Mouse (Mus musculus) megakaryocyte, adult 5-6 weeks (primary cell): ENCODE measurements around the gene Rai1. TPM values are rescaled to one million over a fixed set of nuclear protein-coding genes. Genes with fewer than 3 reads are reported as not detected.

Source experiments
- ATAC-seq: 2 replicates; pipeline ENCODE4 v1.8.0; 2016; ENCODE audit warnings: mild to moderate bottlenecking, inconsistent platforms; ENCODE audit not compliant: poor library complexity, severe bottlenecking
- total RNA-seq, 2 experiments: library from RNA; stranded (forward) in 1 of 2; stranded (reverse) in 1 of 2; fragments of 153-499, 151-499 nt in 1 of 2; fragments of 221-1000, 200-1000 nt in 1 of 2; gene quantifications; 2 replicates each; pipeline versions ENCODE4 v1.2.3 to v1.2.4; 2015 to 2017

Gene Rai1
- total RNA-seq, 2 experiments from 2014 or later, result 7.8 to 13.9 TPM

DNA sequence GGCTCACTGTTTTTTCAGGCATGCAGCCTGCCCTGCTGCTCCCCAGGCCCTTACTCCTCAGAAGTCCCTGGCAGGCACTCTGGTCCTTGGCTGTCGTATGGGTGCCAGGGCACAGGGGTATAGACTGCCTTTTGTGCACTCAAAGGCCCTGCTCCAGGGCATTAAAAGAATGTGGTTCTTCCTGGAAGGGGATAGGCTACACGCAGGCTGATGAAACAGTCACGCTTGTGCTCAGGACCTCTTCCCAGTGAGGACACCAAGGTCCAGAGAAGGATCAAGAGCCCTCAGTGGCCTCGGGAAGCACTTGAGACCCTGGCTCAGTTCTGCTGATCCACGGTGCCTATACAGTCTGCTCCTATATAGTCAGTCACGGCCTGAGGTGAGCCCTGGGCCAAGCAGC is 108.5 kb downstream of the Rai1 start:
- ATAC-seq, result no peak

DNA sequence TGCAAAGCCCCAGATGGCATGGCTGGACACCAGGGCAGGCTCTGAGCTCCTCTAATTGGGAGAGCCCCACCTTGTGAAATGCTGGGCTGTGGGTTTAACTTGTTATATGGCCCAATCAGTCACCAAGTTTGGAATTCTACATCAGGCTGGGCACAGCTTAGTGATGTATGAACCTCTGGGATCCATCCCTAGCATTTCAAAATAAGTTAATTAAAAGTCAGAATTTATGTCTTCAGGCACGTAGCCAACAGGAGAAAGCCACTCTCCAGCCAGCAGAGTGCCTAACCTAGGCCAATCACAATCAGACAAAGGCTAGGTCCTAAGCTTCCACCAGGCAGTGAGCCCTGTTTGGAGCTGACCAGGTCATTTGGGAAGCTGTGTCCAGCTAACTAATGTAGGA is 111.9 kb downstream of the Rai1 start:
- ATAC-seq, result no peak

DNA sequence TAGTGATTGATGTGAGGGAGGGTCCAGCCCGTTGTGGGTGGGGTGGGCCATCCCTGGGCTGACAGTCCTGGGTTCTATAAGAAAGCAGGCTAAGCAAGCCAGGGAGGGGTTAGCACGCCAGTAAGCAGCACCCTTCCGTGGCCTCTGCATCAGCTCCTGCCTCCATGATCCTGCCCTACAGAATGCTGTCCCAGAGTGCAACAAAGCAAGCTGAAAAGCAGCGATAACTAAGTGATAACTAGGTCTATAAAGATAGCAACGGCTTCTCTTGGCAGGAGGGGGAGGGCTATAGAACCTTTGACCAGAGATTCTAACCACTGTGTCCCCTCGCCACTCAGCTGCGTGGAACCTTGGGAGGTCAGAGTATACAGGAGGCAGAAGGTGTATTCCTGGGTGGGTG is 112.7 kb downstream of the Rai1 start:
- ATAC-seq, result no peak

DNA sequence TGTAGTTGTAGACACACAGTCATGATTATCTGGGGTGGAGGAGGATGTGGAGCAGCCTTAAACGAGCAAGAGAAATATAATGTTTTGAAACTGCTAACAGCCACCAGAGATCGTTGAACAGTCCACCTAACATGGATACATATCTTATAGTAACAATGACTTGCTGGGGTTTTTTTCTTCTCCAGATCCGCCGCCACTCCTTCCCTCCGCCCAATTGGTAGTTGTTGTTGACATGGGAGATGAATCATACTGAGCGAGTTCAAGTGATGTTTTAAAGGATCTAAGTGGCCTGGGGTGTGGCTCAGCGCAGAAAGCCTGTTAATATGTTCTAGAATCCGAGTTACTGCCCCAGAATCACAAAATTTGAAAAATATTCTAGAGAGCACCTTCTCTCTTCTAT is 114.8 kb downstream of the Rai1 start:
- ATAC-seq, result no peak

DNA sequence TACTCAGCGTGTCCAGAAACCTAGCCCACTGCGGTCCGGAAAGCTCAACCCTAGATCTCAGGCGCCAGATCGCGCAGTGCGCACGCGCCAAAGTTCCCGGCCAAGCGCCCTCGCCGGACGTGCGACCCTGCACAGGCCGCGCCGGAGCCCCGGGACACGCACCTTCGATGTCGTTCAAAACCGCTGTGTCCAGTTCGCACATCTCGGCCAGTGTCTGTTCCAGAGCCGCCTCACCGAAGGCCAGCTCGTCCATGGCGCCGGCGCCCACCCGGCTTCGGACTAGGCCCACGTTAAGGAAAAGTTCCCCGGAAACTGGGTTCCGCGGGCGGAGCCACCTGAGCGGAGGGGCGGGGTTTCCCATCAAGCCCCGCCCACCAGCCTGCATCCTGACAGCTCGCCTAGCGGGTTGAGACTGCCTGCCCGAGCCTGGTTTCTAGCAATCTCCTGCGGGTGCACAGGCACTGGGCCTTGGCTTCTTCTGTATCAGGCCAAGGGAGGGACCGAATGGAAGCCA is 115.5 kb downstream of the Rai1 start:
- ATAC-seq, result peak; percentile 79

DNA sequence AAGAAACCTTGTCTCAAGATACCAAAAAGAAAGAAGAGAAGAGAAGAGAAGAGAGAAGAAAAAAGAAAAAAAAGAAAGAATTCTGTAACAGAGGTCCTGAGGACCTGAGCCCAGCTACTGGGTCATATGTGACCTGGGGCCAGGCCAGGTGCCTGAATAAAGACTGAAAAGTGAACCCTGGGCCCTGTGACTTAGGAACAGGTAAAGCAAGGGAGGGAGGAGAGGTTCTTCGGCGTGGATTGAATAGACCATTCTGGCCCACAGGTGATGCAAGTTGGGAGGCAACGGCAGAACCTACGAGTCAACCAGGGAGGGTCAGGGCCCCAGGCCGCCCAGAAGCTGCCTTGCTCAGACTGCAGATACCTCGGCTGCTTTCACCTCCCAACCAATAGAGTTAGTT is 116.6 kb downstream of the Rai1 start:
- no peak for ATAC-seq

DNA sequence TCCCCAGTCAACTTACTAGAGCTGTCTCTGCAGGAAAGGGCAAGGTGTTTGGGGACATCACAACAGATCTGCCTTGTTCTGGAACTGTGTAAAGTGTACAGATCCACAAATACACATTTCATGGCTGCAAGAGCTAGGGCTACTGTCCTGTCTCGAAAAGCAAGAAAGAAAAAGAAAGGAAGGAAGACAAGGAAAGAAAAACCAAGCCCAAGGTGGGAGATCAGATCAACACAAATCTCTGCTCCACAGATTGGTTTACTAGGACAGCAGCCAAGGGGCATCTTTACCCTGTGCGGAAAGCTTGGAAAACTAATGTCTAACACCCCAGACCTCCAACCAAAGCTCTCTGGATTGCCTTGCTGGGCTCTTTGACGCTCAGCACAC is 117.3 kb downstream of the Rai1 start:
- no peak for ATAC-seq

DNA sequence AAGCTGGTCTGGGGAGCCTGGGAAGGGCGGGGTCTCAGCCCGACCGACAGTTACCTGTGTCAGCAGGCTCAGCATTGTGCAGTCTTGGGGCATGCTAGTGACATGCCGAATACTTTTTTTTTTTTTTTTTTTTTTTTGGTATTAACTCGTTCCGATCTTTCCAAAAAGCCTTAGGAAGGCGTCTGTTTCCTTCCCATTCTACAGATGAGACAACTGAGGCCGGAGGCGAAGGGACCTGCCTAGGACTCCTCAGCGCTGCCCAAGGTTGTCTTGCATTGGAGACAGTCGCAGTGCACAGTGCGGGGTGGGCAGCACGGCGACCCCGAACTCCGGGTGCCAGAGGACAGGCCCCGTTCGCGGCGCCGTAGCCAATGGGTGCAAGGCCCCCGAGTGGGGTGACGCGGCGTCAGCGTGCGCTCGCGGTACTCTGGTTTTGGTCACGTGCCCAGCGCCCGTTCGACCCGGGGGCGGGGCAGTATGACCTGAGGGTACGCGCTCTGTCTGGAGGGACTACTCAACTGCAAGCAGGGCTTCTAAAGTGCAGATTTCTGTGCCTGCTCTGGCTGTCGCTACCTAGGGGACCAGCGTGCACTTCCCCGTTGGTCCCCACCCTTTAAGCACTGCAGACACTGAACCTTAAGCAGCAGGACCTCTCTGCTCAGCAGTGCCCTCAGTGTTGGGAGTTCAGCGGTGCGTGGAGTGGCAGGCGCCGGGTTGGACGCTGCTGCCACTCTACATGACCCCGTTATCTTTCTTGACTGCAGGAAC is 117.8 kb downstream of the Rai1 start, which contains the start of gene Srebf1:
TSS of gene Srebf1 (minus strand) at position 113 of the 768 bp plus-strand sequence.
- ATAC-seq, result peak; percentile 78

DNA sequence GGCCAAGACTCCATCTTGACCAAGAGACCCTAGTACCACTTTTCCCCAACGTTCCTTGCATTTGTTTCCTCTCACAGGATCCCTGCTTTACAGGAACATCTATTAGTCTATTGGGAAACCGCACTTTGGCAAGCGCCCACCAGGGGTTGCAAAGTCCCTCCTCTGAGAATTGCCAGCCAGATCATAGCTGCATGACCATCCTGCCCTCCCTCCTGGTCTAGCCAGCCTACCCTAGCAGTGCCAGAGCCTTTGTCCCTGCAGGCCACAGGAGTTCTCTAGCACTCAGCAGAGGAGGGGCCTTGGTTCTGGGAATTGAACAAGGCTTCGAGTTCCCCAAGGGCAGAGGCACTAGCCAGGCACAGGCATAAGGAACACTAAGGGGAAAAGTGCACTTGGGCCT is 119.9 kb downstream of the Rai1 start:
- no peak for ATAC-seq

DNA sequence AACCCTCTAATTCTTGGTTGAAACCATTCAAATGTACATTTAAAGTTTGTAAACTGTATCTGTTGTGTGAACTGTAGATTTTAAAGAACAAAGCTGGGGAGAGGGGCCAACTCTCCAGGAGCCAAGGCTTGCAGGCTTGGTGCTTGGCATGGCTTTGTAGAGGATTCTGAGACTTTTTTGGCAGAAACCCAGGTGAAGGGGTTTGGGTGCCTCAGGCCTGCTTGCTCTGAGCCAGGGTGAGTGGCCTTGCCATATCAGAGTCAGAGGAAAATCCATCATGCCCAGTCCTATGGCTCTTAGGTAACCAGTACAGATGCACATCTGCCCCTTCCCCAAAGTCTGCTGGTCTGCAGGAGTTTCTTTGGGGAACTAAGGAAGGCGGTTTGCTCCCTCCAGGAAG is 121.1 kb downstream of the Rai1 start:
- ATAC-seq, result no peak

DNA sequence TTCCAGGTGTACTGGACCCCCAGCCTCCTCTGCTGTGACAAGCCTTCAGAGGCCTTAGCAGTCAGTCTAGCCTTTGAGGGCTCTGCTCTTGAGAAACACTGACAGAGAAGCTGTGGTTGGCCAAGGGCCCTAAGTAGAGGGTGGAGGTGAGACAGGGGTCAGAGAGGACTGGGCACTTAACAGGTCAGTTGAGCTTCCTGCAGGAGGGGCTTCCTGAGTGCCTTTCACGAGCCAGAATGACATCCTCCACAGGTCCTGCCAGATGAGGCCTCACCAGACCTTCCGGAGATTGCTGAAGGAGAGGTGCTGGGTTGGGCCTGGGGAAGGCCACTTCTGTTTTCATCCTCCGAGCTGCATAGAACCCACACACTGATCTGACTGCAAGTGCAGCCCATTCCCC is 123.7 kb downstream of the Rai1 start:
- ATAC-seq, result no peak

DNA sequence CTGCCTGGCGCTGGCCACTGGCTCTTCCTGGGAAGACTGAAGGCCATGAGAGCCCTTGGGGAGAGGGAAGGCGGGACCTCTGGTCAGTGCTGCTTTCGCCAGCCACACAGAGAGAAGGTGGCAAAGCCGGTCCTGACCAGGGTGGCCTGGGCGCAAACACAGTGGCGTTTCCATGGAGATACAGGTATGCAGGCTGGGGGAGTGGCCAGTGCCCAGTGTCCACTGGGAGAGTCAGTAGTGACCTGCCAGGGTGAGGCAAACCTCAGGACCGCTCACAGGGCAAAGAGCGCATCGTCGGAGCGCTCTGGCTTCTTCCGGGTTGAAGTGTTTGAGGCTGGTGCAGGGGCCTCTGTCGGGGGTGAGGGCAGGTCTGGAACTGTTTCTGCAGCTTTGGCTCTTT is 125.0 kb downstream of the Rai1 start:
- ATAC-seq, result no peak

DNA sequence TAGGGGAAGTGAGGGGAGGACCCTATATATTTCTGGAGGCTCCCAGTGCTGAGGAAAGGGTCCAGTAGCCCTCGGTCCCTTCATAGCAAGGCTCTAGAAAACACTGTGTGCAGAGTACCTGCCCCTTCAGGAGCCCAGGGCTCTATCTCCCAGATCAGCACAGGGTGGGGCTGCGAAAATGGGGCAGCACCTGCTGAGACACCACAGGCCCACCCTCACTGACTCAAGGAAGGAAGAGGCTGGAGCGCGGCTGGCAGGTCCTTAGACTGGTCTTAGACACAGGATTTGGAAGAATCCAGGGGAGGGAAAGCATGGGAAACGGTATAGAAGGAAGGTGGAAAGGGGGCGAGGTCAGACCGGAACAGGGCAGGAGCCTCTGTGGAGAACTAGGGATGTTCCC is 125.7 kb downstream of the Rai1 start:
- ATAC-seq, result no peak

DNA sequence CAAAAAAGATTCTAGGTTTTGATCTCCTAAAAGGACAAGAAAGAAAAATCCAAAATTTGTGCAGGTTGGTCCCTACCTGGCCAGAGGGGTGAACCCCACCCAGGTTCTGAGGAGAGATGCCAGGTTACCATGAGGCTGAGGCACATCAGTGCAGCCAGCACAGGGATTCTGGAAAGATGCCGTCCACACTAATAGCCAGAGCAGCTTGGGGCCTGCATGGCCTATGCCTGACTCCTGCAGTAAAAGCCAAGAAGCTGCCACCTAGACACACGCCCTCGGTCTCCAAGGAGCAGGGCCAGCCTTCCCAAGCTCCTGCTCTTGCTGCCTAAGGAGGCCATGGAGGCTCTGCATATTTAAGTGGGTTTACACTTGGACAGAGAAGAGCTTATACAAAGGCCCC is 126.5 kb downstream of the Rai1 start:
- no peak for ATAC-seq

DNA sequence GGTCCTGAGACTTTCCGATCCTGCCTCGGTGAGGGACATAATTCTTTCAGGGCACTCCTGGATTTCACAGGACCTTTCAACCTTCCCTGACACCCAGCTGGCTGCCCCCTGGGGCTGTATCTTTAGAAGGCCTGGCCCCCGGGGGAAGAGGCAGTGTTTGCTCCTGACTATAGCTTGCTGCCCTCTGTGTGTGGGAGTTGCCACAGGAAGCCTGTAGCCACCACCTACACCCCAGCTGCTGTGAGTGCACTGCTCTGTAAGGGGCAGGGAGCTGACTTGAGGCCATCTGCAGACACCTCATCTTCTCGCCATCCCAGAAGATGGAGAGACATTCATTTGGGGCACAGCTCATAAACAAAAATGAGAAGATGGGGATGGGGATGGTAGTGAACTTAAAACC is 127.1 kb downstream of the Rai1 start:
- no peak for ATAC-seq

DNA sequence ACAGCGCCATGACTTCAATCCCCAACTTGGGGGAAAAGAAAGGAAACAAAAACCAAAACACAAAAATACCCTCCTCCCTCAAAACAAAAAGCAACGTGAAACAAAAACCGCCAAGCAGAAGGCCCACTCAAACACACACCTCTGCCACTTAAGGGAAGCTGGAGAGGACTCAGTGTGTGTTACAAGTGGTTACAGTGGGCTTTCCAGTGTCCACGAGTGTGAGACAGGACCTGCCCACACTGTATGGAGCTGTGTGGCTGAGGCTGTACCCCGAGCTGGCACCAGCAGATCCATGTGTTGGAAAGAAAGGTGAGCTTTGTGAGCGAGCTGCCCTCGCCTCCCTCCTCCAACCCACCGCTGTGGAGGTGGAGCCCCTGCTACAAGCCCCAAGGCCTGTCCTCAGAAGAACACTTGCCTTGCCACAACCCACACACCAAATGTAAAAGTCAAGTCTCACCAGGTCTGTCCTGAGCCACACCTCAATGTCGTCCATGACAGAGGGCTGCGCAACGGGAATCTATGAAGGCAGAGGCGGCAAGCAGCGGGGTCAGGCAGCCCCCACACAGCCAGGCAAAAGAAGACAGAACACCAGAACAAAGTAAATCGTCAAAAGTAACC is 127.7 kb downstream of the Rai1 start:
- ATAC-seq, result no peak

DNA sequence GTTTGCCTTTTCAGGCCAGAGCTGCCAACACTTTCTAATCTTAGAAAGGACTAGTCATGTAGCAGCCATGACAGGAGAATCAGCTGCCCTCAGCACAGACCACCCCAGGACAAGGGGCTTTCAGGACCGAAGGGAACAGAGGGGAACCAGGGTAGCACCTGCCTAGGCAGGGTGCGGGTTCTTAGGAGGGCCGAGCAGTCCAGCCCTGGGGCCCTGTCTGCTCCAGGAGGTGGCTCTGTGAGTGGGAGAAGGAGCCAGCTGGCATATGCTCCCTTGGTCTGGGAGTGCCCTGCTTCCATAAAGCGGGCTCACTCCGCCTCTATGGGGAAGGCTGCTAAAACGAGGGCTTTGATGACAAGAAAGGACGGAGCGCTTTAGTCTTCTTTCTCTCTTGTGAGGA is 128.4 kb downstream of the Rai1 start:
- ATAC-seq, result no peak

DNA sequence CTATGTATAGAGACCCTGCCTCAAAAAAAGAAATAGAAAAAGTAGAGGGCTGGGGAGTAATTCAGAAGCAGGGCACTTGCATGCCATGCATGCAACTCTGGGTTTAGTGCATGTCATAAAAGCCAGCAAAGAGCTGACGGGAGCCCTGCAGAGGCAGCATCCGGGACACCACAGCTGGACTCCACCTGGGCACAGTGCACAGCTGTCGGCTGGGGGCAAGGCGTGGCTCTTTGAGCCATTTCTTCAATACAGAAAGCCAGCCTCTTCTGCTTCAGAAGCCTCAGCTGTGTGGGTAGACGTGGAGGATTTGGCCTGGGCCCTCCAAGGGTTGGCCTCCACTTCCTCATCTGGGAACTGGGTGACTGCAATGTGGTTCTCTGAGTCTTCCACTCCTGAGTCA is 130.5 kb downstream of the Rai1 start:
- no peak for ATAC-seq

DNA sequence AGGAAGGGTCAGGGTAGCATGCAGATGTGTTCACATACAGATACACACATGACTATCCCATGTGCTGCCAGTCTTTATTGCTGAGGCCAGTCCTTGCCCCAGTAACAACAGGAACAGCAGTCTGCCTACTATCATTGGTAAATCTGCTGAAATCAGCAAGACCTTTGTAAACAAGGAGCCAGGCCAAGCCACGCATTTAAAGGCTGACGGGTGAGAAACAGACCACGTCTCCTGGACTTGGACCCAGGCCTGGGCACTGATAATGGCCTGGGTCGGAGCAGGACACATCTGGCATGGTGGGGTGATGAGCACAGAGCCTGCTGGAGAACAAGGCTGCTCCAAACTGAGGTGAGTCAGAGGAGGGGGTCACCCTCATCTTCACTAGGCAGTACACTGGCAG is 135.7 kb downstream of the Rai1 start:
- ATAC-seq, result no peak

DNA sequence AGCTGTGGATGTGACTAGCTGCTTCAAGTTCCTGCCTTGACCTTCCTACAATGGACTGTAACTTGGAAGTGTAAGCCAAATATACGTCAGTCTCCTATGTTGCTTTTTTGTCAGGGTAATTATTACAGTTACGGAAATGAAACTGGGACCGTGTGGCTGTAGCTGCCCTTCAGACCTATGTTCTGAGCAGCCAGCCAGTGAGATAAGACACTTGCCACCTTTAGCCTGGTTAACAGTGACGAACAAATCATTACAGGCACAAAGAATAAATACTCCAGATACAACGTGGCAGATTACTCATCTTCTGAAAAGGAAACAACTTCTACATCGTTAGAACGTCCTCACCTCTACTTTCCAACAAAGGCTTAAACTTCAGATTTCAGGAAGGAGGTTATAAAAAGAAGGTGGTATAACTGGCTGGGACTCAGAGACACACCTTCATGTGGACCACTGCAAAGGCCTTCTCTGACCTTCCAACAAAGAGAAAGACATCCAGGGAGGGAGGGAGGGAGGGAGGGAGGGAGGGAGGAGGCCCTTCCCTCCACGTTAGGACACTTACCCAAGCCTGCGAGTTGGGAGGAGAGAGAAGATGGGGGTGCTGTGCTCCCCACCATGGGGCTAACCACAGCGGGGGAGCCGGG is 139.8 kb downstream of the Rai1 start:
- no peak for ATAC-seq

DNA sequence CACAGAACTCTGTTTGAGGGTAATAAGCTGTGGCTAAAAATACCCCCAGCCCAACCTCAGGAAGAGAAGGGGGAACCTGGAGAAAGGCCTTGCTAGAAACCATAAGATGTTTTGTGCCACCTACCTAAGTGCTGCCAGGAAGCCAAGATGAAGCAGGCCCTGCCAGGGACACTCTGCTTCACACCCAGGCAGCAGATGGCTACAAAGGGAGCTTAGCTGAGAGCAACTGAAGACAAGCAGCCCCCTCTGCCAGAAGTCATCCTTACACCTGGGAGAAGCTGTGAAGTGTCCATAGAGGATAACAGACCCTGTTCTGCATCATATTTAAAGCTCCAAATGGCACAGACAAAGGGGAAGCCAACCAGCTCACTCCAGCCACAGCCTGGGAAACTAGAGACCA is 141.3 kb downstream of the Rai1 start:
- no peak for ATAC-seq
